Mouse (Mus musculus) forebrain, embryonic 11.5 days (tissue): ENCODE measurements around the gene Myf6. TPM values are rescaled to one million over a fixed set of nuclear protein-coding genes. Genes with fewer than 3 reads are reported as not detected.

Experiments used
- ATAC-seq: fragments of 200-750 bp; cut with Nextera tagmentation; replicated peaks from 2 replicates; pipeline ENCODE4 v1.8.0; 2017; ENCODE audit warnings: moderate TSS enrichment; ENCODE audit not compliant: low FRiP score
- DNase-seq: peaks from one replicate; pipeline ENCODE4 v3.0.0-alpha.2; 2017; ENCODE audit warnings: low spot score
- H3K27ac ChIP-seq: fragments of 300-500 bp; sonication (generic); 2 replicates; pipeline ENCODE4 v1.5.1; 2014; ENCODE audit warnings: low read depth, low read length
- H3K27me3 ChIP-seq: fragments of 300-500 bp; sonication (generic); 2 replicates; pipeline ENCODE4 v1.6.1; 2014; ENCODE audit warnings: mild to moderate bottlenecking, low read length, mixed read lengths; ENCODE audit not compliant: control insufficient read depth, insufficient read depth
- H3K36me3 ChIP-seq: fragments of 300-500 bp; sonication (generic); 2 replicates; pipeline ENCODE4 v1.6.1; 2014; ENCODE audit warnings: mild to moderate bottlenecking, low read length, moderate library complexity, mixed read lengths; ENCODE audit not compliant: control insufficient read depth, insufficient read depth
- H3K4me1 ChIP-seq: fragments of 300-500 bp; sonication (generic); replicated peaks from 2 replicates; pipeline ENCODE4 v1.6.1; 2014; ENCODE audit warnings: low read length, mixed read lengths; ENCODE audit not compliant: control insufficient read depth, insufficient read depth
- H3K4me2 ChIP-seq: fragments of 300-500 bp; sonication (generic); 2 replicates; pipeline ENCODE4 v1.6.1; 2014; ENCODE audit warnings: low read depth, mild to moderate bottlenecking, low read length, moderate library complexity, mixed read lengths; ENCODE audit not compliant: severe bottlenecking
- H3K4me3 ChIP-seq: fragments of 300-500 bp; sonication (generic); 2 replicates; pipeline ENCODE4 v1.5.1; 2014; ENCODE audit warnings: low read depth, low read length
- H3K9ac ChIP-seq: fragments of 300-500 bp; sonication (generic); 2 replicates; pipeline ENCODE4 v1.6.1; 2014; ENCODE audit warnings: low read length
- H3K9me3 ChIP-seq: fragments of 300-500 bp; sonication (generic); 2 replicates; pipeline ENCODE4 v1.6.1; 2016; ENCODE audit warnings: low read length, mixed read lengths; ENCODE audit not compliant: control insufficient read depth
- WGBS: fragments of 180-500 bp; shearing (Covaris S2); extraction: QIAGEN DNeasy Blood & Tissue Kit; methylation state at CpG from one replicate; pipeline ENCODE4 v1.1.7; 2014; 5-methylcytosine and 5-hydroxymethylcytosine counted together
- polyA plus RNA-seq: library from polyadenylated mRNA; unstranded; fragments of >200 nt; fragmentation: Nextera tagmentation; extraction: Ambion mirVana; gene quantifications from 2 replicates; pipeline ENCODE4 v1.2.1, GENCODE M21; 2014

Myf6 gene
- polyA plus RNA-seq, 1 experiment from 2014 or later = not detected

- Histone ChIP-seq H3K9ac (no peak overlapping the region), H3K27me3 (no peaks in the 10 kb centered on the region), H3K4me3 (no peak overlapping the region), H3K4me2 (no peak overlapping the region), H3K36me3 (no peaks in the 10 kb centered on the region), H3K4me1 (no peaks in the 10 kb centered on the region), H3K9me3 (no peaks in the 10 kb centered on the region), H3K27ac (no peak overlapping the region)
- no peak for DNase-seq
- ATAC-seq = no peak
- 89% methylated on average over 7 of the region's 7 CpGs for WGBS
Measured at GRCm38 (mm10) chr10:107499656-107500055, 5.1 kb upstream of the Myf6 start.

GRCm38 (mm10) chr10:107496402-107496801 lies 1.9 kb upstream of the Myf6 start:
- Histone ChIP-seq H3K27me3 (no peaks in the 10 kb centered on the region), H3K27ac (no peak overlapping the region), H3K36me3 (no peaks in the 10 kb centered on the region), H3K4me1 (no peaks in the 10 kb centered on the region), H3K9me3 (no peaks in the 10 kb centered on the region), H3K4me3 (no peak overlapping the region), H3K4me2 (no peak overlapping the region), H3K9ac (no peak overlapping the region)
- WGBS = 88% methylated on average over 1 of the region's 1 CpGs
- no peak for ATAC-seq
- no peak for DNase-seq

DNA sequence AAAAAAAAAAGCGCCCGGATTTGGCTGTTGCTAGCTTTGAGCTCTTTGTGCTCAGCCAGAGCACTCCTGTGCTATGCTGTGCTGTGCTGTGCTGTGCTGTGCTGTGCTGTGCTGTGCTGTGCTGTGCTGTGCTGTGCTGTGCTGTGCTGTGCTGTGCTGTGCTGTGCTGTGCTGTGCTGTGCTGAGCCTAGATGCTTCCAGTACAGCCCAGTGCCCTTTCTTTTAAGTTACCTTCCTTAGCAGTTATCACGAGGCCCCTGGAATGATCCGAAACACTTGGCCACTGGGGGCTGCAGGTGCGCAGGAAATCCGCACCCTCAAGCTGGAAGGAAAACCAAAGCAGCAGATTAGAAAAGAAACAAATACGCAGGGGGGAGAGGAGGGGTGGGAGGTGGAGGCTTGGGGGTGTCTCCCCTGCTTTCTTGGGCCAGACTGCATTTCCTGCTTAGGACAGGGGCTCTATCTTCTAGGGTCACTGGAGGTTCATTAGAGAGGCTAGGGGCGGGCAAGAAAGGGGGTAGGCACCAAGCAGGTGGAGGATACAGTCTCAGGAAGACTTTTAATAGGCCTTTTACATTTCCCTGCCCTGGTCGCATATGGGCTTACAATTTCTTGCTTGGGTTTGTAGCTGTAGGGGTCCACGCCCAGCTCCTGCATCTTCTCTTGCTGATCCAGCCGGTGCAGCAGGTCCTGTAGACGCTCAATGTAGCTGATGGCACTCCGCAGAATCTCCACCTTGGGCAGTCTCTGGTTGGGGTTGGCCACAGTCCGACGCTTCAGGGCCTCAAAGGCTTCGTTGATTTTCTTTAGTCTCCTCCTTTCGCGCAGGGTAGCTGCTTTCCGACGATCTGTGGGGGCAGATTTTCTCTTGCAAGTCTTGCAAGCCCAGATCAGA lies 710 bp downstream of the Myf6 start:
- no peaks in the 10 kb centered on the region for H3K36me3 ChIP-seq
- H3K4me3 ChIP-seq = peak overlapping the region; percentile 11; the same call in 1 of the 2 replicates
- ATAC-seq (peak; percentile 71), DNase-seq (peak; percentile 48)
- H3K27ac ChIP-seq = no peak overlapping the region
- H3K4me2 ChIP-seq = peak overlapping the region; percentile 42
- WGBS = 45% methylated on average over 20 of the region's 20 CpGs
- no peaks in the 10 kb centered on the region for H3K9me3 ChIP-seq
- no peaks in the 10 kb centered on the region for H3K27me3 ChIP-seq
- peak overlapping the region; percentile 32; the same call in 1 of the 2 replicates for H3K9ac ChIP-seq
- H3K4me1 ChIP-seq = no peaks in the 10 kb centered on the region

GRCm38 (mm10) chr10:107492867-107493579 lies 1.5 kb downstream of the Myf6 start:
- WGBS = 37% methylated on average over 18 of the region's 18 CpGs
- peak overlapping the region; percentile 11; the same call in 1 of the 2 replicates for H3K4me3 ChIP-seq
- peak overlapping the region; percentile 32; the same call in 1 of the 2 replicates for H3K9ac ChIP-seq
- peak; percentile 58 for DNase-seq
- ATAC-seq = peak; percentile 62
- no peak overlapping the region for H3K27ac ChIP-seq
- H3K4me2 ChIP-seq = peak overlapping the region; percentile 42
- H3K36me3 ChIP-seq = no peaks in the 10 kb centered on the region
- H3K4me1 ChIP-seq = peaks cover 2% of the 10 kb centered on the region; the same call in 1 of the 2 replicates
- no peaks in the 10 kb centered on the region for H3K27me3 ChIP-seq
- no peaks in the 10 kb centered on the region for H3K9me3 ChIP-seq

DNA sequence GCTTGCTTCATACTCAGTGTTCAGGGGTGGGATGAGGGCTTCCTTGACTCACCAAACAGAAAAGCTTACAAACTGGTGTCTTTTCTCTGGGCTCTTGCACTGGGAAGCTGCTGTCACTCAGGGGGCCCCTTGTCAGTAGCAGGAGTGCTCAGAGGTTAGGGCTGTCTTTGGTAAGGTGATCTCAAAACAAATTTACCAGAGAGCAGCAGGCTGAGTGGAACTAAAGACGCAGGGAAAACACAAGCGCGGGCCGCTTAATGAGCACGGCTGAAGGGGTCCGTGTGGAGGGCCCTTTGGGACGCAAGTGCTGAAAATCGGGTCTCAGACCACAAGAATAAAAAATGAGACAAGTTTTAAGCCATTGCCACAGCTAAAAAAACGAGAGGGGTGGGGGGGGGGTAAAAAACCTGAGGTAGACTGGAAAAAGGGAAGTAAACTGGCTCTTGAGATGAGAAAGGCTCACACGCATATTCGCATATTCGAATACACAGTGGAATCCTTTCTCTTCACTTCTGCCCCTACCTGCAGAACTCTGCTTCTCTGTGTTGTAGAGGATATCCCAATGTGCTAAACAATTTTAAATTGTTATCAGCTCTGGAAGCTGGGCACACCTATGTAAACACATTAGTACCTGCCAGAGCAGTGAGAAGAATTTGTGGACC lies 5.8 kb downstream of the Myf6 start:
- ATAC-seq (peak; percentile 18; the same call in 1 of the 2 replicates), DNase-seq (peak; percentile 49)
- Histone ChIP-seq H3K9me3 (no peaks in the 10 kb centered on the region), H3K36me3 (no peaks in the 10 kb centered on the region), H3K9ac (no peak overlapping the region), H3K4me1 (peaks cover 2% of the 10 kb centered on the region; the same call in 1 of the 2 replicates), H3K27me3 (no peaks in the 10 kb centered on the region), H3K27ac (no peak overlapping the region), H3K4me2 (no peak overlapping the region), H3K4me3 (no peak overlapping the region)
- WGBS = 31% methylated on average over 12 of the region's 12 CpGs

DNA sequence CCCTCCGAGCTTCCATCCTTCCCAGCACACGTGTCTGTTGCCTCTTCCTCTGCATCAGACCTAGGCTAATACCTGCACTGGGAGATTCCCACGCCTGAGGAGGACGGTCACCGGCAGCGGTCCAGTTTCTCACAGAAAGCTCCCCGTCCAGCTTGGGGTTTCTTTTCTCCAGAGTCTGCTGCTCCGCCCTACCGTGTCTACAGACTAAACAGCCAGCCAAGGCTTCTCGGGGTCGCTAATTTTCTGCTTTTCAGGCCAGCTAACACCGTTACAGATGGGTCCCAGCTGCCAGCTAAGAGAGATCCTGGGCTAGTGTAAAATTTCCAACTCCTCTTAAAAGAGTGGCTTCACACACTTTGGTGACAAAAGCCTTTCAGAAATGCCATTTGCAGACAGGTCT lies 7.8 kb downstream of the Myf6 start:
- 79% methylated on average over 12 of the region's 12 CpGs for WGBS
- Histone ChIP-seq H3K27me3 (no peaks in the 10 kb centered on the region), H3K36me3 (no peaks in the 10 kb centered on the region), H3K9ac (no peak overlapping the region), H3K9me3 (no peaks in the 10 kb centered on the region), H3K4me3 (no peak overlapping the region), H3K4me1 (peaks cover 2% of the 10 kb centered on the region; the same call in 1 of the 2 replicates), H3K4me2 (no peak overlapping the region), H3K27ac (no peak overlapping the region)
- DNase-seq = peak; percentile 47
- no peak for ATAC-seq

- Histone ChIP-seq H3K4me1 (peaks cover 2% of the 10 kb centered on the region; the same call in 1 of the 2 replicates), H3K9ac (no peak within 1 kb of the TSS), H3K4me2 (no peak within 1 kb of the TSS), H3K9me3 (no peaks in the 10 kb centered on the region), H3K27ac (no peak within 1 kb of the TSS), H3K27me3 (no peaks in the 10 kb centered on the region), H3K36me3 (no peaks in the 10 kb centered on the region), H3K4me3 (no peak within 1 kb of the TSS)
- whole genome bisulfite sequencing = 74% methylated on average over 8 of the region's 8 CpGs
- DNase-seq (no peak), ATAC-seq (no peak)
Measured at GRCm38 (mm10) chr10:107485870-107486269, 8.7 kb downstream of the Myf6 start, which contains the start of gene Myf5. TSS of gene Myf5 (minus strand) at chr10:107486134.

GRCm38 (mm10) chr10:107484050-107484449 lies 10.5 kb downstream of the Myf6 start:
- no peak overlapping the region for H3K4me2 ChIP-seq
- no peak for DNase-seq
- no peak for ATAC-seq
- H3K27me3 ChIP-seq = no peaks in the 10 kb centered on the region
- no peaks in the 10 kb centered on the region for H3K9me3 ChIP-seq
- H3K36me3 ChIP-seq = no peaks in the 10 kb centered on the region
- no peak overlapping the region for H3K27ac ChIP-seq
- no peak overlapping the region for H3K4me3 ChIP-seq
- peaks cover 2% of the 10 kb centered on the region; the same call in 1 of the 2 replicates for H3K4me1 ChIP-seq
- H3K9ac ChIP-seq = no peak overlapping the region
- WGBS = 81% methylated on average over 10 of the region's 10 CpGs
